ENCODE assay signal across 24 mouse cellular contexts in the genomic region with DNA sequence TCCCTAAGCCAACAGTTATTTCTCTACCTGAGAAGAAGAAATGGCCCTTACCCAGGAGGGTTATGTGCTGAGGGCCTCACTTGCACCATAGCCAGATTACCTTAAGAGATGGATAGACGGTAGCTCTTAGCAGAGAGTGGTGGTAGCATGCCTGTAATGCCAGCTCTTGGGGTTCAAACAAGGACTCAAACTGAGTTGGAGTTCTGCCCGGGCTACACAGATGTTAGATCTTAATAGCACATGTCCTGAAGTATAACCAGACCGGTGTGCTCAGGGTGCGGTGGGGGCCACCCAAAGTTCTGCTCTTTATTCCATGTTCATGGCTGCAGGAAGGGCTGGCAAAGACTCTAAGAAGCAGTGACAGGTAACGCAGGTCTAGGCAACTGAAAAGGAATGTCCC. TPM values are rescaled to one million over a fixed set of nuclear protein-coding genes. Genes with fewer than 3 reads are reported as not detected.
DNase-seq lines count a peak whose midpoint lies in the region; ATAC-seq and TF ChIP-seq lines count a peak whose summit lies in the region.
"Had no signal": no experiment of that assay in that cellular context is flagged by ENCODE, and none has a peak within 500 bp of the region (broad histone marks: within the 10 kb centered on the region; RNA-seq: fewer than 3 reads in every experiment).

No protein-coding gene starts in this region.

- TF ChIP-seq CTCF in heart, postnatal 0 days (IDR thresholded peaks at IDR 0.05; ENCODE audit: low read depth), result no peak

- peak overlapping the region; percentile 55; the same call in 1 of the 2 replicates for H3K27ac ChIP-seq in heart, postnatal 0 days (ENCODE audit: low read depth)
- H3K27ac ChIP-seq in heart, embryonic 11.5 days (ENCODE audit: low read depth, low read length), result no peak overlapping the region
- H3K27ac ChIP-seq: forebrain, embryonic 10.5 days; forebrain, embryonic 13.5 days; heart, embryonic 13.5 days; hindbrain, embryonic 14.5 days; hindbrain, postnatal 0 days had no signal

- no peak overlapping the region for H3K4me2 ChIP-seq in heart, postnatal 0 days (ENCODE audit: low read depth, low read length)
- no peak overlapping the region for H3K4me2 ChIP-seq in heart, embryonic 11.5 days
- H3K4me2 ChIP-seq: forebrain, embryonic 13.5 days; heart, embryonic 13.5 days; hindbrain, embryonic 14.5 days had no signal

- WGBS in heart, postnatal 0 days, result 65% methylated on average over 5 of the region's 5 CpGs
- WGBS in heart, embryonic 11.5 days (ENCODE audit: insufficient replicate concordance), result 85% methylated on average over 5 of the region's 5 CpGs

- no peak for DNase-seq in heart, postnatal 0 days (ENCODE audit: low spot score)
- DNase-seq in heart, adult 8-10 months (ENCODE audit: low spot score), result no peak
- peak; percentile 63 for DNase-seq in heart, postnatal 4 days
- DNase-seq in adipocyte (ENCODE audit: low spot score), result peak; percentile 55
- DNase-seq in Muller cell, postnatal 12 days (ENCODE audit: inconsistent ontology term), result no peak
- DNase-seq: adrenal gland, postnatal 10 days; adrenal gland, postnatal 36 days; cerebellum, adult 18-20 months; cerebellum, adult 9-10 months; cerebellum, postnatal 14 days; gastrocnemius, postnatal 10 days; gastrocnemius, postnatal 36 days; kidney, adult 18-20 months had no signal

- no peak overlapping the region for H3K9ac ChIP-seq in heart, postnatal 0 days (replicated peaks; ENCODE audit: low read depth, low read length)
- no peak overlapping the region for H3K9ac ChIP-seq in heart, embryonic 11.5 days (ENCODE audit: low read depth, low read length)
- H3K9ac ChIP-seq: forebrain, embryonic 13.5 days; heart, embryonic 13.5 days; hindbrain, embryonic 14.5 days had no signal

- peak; percentile 13; the same call in 1 of the 2 replicates for ATAC-seq in heart, postnatal 0 days (ENCODE audit: insufficient read depth, low read depth)
- no peak for ATAC-seq in heart, embryonic 11.5 days (replicated peaks; ENCODE audit: insufficient number of reproducible peaks, low FRiP score, low TSS enrichment)
- ATAC-seq: activated CD4-positive, CD25-positive, alpha-beta regulatory T cell, adult 4 months; CD4-positive, CD25-positive, alpha-beta regulatory T cell, adult 4 months; forebrain, embryonic 13.5 days; forebrain, embryonic 16.5 days; hindbrain, postnatal 0 days; inflammation-experienced regulatory T-cells, adult 6 months; intestine, embryonic 16.5 days had no signal

- no peaks in the 10 kb centered on the region for H3K9me3 ChIP-seq in heart, postnatal 0 days (replicated peaks; ENCODE audit: control insufficient read depth, low read length)
- no peaks in the 10 kb centered on the region for H3K9me3 ChIP-seq in heart, embryonic 11.5 days (replicated peaks; ENCODE audit: control insufficient read depth, low read length)
- H3K9me3 ChIP-seq: forebrain, embryonic 10.5 days; forebrain, embryonic 13.5 days; heart, embryonic 13.5 days had no signal

- peaks cover 6% of the 10 kb centered on the region; the same call in 1 of the 2 replicates for H3K4me1 ChIP-seq in heart, postnatal 0 days (ENCODE audit: control insufficient read depth, insufficient read depth)
- 0 out of 2 replicates have a peak, but pooled peaks cover 4% of the 10 kb centered on the region for H3K4me1 ChIP-seq in heart, embryonic 11.5 days (ENCODE audit: control insufficient read depth, insufficient read depth, low read length)

- peaks cover 35% of the 10 kb centered on the region for H3K36me3 ChIP-seq in heart, postnatal 0 days (replicated peaks; ENCODE audit: control insufficient read depth, insufficient read depth, low read length)
- H3K36me3 ChIP-seq in heart, embryonic 11.5 days (ENCODE audit: control insufficient read depth, insufficient read depth, low read length), result peaks cover 7% of the 10 kb centered on the region

- TF ChIP-seq EP300 in heart, postnatal 0 days (IDR thresholded peaks at IDR 0.05; ENCODE audit: low read depth), result no peak

- H3K4me3 ChIP-seq in heart, postnatal 0 days (ENCODE audit: low read depth, low read length), result no peak overlapping the region
- H3K4me3 ChIP-seq in heart, embryonic 11.5 days (ENCODE audit: low read depth, low read length), result no peak overlapping the region
- H3K4me3 ChIP-seq: forebrain, embryonic 10.5 days; forebrain, embryonic 13.5 days; heart, embryonic 13.5 days had no signal

- no peaks in the 10 kb centered on the region for H3K27me3 ChIP-seq in heart, postnatal 0 days (ENCODE audit: control insufficient read depth, insufficient read depth, low read length)
- H3K27me3 ChIP-seq in heart, embryonic 11.5 days (ENCODE audit: control insufficient read depth, insufficient read depth, low read length), result no peaks in the 10 kb centered on the region
- H3K27me3 ChIP-seq: forebrain, embryonic 13.5 days; heart, embryonic 13.5 days had no signal

RNA-seq across cellular contexts. Expression of a gene that starts 5.0 kb away (rescaled TPM):
- total RNA-seq in heart, postnatal 0 days (2014; rRNA removed; ENCODE audit: low replicate concordance), result 251 and 256 TPM in 2 replicates
- 188 and 230 TPM in 2 replicates for polyA plus RNA-seq in heart, postnatal 0 days (2015; fragmentation: Nextera tagmentation; extraction: Ambion mirVana)
- 100 to 1,000 TPM; 664 to 803 (median 747) TPM for total RNA-seq in heart, adult 8-10 months (2022)
- total RNA-seq in heart, postnatal 4 days (2021), result 100 to 1,000 TPM; 505 to 526 TPM
- polyA plus RNA-seq in heart, embryonic 11.5 days (2014; fragmentation: Nextera tagmentation; extraction: Ambion mirVana), result 61.8 and 95.4 TPM in 2 replicates

RNA-seq across cellular contexts. Expression of a gene that starts 27.1 kb away (rescaled TPM):
- 84.0 and 107 TPM in 2 replicates for total RNA-seq in heart, postnatal 0 days (2014; rRNA removed; ENCODE audit: low replicate concordance)
- 48.9 and 55.6 TPM in 2 replicates for polyA plus RNA-seq in heart, postnatal 0 days (2015; fragmentation: Nextera tagmentation; extraction: Ambion mirVana)
- total RNA-seq in heart, adult 8-10 months (2022), result 10 to 100 TPM; 52.7 to 66.9 (median 61.3) TPM
- total RNA-seq in heart, postnatal 4 days (2021), result 10 to 100 TPM; 80.9 to 82.5 TPM
- polyA plus RNA-seq in heart, embryonic 11.5 days (2014; fragmentation: Nextera tagmentation; extraction: Ambion mirVana), result 40.1 and 50.2 TPM in 2 replicates

RNA-seq across cellular contexts. Expression of a gene that starts 31.2 kb away (rescaled TPM):
- 76.2 and 82.2 TPM in 2 replicates for total RNA-seq in heart, postnatal 0 days (2014; rRNA removed; ENCODE audit: low replicate concordance)
- polyA plus RNA-seq in heart, postnatal 0 days (2015; fragmentation: Nextera tagmentation; extraction: Ambion mirVana), result 8.9 and 10.4 TPM in 2 replicates
- 10 to 100 TPM; 35.8 to 43.1 (median 39.7) TPM for total RNA-seq in heart, adult 8-10 months (2022)
- total RNA-seq in heart, postnatal 4 days (2021), result 10 to 100 TPM; 46.8 to 49.3 TPM
- 16.4 and 16.5 TPM in 2 replicates for polyA plus RNA-seq in heart, embryonic 11.5 days (2014; fragmentation: Nextera tagmentation; extraction: Ambion mirVana)

RNA-seq across cellular contexts. Expression of a gene that starts 40.7 kb away (rescaled TPM):
- 3.2 and 9.4 TPM in 2 replicates for total RNA-seq in heart, postnatal 0 days (2014; rRNA removed; ENCODE audit: low replicate concordance)
- polyA plus RNA-seq in heart, postnatal 0 days (2015; fragmentation: Nextera tagmentation; extraction: Ambion mirVana), result 5.9 and 6.1 TPM in 2 replicates
- total RNA-seq in heart, adult 8-10 months (2022), result 10 to 100 TPM; 17.8 to 23.1 (median 20.2) TPM
- 10 to 100 TPM in 1 of 2 experiments, 1 to 10 TPM in 1; 9.9 to 11.7 TPM for total RNA-seq in heart, postnatal 4 days (2021)
- 7.2 and 10.8 TPM in 2 replicates for polyA plus RNA-seq in heart, embryonic 11.5 days (2014; fragmentation: Nextera tagmentation; extraction: Ambion mirVana)

RNA-seq across cellular contexts. Expression of a gene that starts 40.9 kb away (rescaled TPM):
- total RNA-seq in heart, postnatal 0 days (2014; rRNA removed; ENCODE audit: low replicate concordance), result 24.0 and 73.6 TPM in 2 replicates
- 18.0 and 19.2 TPM in 2 replicates for polyA plus RNA-seq in heart, postnatal 0 days (2015; fragmentation: Nextera tagmentation; extraction: Ambion mirVana)
- 1 to 10 TPM; 6.0 to 9.4 (median 7.2) TPM for total RNA-seq in heart, adult 8-10 months (2022)
- total RNA-seq in heart, postnatal 4 days (2021), result 10 to 100 TPM; 17.8 to 21.7 TPM
- 23.9 and 24.9 TPM in 2 replicates for polyA plus RNA-seq in heart, embryonic 11.5 days (2014; fragmentation: Nextera tagmentation; extraction: Ambion mirVana)

Comparison
In these comparisons a context has a peak if more than half of its experiments do, and no peak if none do; other contexts are left out.
1. DNase-seq: peak in heart, postnatal 4 days (single experiment) and adipocyte (single experiment); none in heart, postnatal 0 days (single experiment), heart, adult 8-10 months (single experiment) and Muller cell, postnatal 12 days (single experiment).